Mouse (Mus musculus) naive thymus-derived CD4-positive, alpha-beta T cell, adult 2 months (primary cell): ENCODE measurements around the gene Bend6.

Experiments used
- DNase-seq: peaks from one replicate; pipeline ENCODE4 v3.0.0-alpha.2; 2011; ENCODE audit warnings: low read depth

Bend6 gene

DNA sequence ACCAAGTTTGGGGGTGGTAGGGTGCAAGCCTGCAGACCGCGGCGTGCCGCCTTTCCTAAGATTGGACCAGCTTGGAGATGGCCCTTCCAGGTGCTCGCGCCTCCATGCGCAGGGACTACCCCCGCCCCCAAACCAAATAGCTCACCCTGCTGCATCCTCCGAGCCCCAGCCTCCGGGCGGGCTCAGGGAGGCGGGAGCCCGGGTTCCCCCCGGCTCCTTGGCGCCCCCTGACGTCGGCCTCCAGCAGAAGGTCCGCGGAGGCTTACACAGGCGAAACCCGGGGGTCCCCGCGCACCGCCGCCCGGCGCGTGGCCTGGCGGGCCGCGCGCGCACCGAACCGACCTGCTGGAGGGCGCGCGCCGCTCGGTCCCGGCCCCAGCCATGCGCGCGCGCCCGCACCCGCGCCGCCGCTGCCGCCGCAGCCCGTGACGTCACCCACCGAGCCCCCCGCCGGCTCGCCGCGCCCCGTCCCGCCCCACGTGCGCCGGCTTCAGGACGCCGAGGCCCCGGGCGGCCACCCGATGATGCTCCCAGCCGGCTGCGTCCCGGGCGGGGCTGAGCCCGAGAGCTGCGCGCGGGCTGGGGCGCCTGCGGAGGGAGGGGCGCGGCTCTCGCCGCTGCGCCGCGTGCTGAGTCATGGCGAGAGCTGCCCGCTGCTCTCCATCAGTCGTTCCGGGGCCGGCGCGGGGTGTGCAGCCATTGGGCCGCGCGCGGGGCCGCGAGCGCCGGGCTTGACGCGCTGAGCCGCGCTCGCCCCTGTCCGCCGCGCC, at the start of gene Bend6:
Bend6 (minus strand) TSS at position 396 of the 770 bp plus-strand sequence.
- DNase-seq = no peak

DNA sequence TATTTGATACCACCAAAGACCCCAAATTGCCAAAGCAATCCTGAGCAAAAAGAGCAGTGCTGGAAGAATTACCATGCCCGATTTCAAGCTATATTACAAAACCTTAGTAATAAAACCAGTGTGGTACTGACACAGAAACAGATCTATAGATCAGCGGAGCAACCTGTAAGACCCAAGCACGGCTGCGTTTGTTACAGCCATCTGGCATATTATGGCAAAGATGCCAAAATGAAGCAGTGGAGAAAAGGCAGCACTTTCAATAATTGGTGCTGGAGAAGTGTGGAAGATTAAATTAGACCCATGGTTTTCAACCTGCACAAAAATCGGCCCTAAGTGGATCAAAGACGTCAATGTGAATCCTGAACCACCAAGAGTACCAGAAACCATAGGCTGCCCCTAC, 48.0 kb upstream of the Bend6 start:
- no peak for DNase-seq

DNA sequence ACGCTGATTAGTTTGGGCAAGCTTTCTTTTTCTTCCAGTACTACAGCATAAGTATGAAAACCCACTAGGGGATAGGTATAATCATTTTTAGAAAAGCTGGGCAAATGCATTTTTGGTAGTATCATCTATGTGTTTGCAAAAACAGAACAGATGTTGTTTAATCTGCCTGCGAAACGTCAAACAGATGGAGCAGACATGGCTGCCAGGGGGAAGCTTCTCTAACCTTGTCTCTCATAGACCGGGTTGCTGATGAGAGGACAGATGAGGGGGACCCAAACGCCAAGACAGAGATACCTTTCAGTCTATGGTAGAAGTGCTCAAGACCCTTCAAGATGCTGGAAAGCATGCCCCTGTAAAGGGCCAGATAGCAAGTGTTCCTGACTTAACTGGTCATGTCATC, 40.9 kb upstream of the Bend6 start:
- DNase-seq = no peak

DNA sequence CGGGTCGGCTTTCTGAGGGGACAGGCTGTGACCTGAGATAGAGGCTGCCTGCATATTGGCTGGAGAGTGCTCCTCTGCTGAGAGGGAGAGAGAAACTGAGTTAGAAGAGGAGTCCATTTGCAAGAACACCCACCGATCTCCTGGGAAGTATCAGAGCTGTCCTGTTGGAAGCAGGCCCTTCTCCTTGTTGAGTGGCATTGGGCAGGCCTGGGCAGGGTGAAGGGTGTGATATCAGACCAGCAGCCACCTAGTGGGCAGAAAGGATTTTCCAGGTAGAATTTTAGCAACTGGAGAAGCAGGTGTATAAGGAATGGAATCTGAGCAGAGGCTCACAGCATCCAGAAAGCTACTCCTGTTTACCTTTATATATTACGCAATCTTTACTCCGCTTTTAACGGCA, 40.2 kb upstream of the Bend6 start:
- no peak for DNase-seq

DNA sequence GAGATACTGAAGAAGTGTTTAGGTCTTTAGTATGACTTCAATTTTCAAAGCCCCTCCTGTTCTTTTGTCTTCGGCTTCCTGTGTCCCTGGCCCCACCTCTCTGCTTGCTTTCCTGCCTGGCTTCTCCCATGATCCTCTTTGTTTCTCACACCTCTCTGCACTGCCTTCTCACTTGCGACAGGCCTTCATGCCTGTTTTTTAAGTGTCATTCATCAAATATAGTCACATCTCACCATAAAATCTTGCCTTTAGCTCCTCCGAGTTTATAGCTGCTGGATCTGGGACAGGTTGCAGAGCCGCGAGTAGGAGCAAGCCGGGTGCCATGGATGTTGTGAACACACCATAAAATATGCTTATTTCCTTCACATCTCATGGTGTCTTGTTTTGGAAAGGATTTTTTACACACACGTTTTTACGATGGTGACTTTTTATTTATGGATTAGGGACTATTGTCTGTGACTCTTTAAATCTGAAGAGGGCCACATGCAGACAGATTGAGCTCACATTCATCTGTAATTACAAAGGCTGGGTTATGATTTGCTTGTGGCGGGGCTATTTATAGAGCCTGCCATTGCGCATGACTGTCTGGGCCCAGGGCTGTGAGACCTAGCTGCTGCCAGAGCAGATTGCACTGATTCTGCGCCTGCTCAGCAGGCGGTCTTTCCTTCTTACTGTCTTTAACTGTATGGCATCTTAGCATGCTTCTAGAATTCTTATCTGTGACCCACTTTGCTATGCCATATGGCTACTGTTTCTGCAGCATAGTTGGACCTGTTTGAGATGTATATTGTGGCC, 39.2 kb upstream of the Bend6 start:
- DNase-seq = no peak

DNA sequence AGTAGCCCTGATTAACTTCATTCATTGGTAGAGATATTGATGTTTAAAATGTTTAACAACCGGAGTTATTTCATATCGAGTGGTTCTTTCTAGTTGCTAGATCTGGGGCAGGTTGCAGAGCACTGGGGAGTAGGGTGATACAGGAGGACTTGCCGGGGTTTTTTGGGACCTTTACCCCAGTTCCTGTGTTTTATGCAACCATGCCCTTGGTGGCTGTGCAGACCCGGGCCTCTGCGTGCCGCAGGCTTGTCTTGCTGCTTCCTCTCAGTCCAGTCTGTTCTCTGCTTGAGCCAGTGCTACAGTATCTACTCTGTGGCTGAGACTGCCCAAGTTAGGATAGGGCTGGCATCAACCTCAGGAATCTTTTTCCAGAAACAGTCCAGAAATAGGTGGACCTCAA, 38.1 kb upstream of the Bend6 start:
- no peak for DNase-seq

DNA sequence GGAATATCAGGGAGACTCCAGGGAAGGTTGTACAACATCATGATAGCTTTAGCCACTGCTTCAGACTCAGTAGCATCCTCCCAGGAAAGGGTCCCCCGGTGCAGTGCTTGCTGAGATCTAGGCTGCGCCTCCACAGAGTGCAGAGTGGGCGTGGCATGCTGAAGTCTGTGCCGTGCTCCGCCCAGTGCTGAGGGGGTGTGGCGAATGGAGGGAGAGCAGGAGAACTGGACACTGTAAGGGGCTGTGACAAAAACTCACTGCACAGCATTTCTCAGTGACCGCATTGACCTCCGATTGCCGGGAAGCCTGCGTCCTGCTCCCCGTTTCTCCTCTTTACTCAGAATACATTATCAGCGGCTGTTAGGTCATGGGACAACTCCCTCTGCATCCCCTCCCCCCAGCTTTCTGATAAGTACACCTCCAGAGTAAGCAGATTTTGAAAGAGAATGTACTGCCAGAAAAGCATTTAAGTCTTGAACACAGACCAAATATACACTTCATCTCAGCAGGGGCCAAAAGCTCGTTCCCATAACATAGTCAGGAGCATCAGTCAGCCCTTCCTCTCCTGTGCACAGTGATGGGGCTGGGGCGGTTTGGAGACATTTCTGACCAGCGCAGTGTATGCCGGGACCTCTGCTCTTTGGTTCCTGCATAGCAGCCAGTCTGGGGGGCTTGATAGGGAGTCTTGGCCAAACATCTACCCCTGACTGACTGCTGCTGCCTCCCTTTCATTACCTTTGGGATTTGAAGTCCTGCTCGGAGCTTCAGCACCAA, 37.5 kb upstream of the Bend6 start:
- DNase-seq = no peak

DNA sequence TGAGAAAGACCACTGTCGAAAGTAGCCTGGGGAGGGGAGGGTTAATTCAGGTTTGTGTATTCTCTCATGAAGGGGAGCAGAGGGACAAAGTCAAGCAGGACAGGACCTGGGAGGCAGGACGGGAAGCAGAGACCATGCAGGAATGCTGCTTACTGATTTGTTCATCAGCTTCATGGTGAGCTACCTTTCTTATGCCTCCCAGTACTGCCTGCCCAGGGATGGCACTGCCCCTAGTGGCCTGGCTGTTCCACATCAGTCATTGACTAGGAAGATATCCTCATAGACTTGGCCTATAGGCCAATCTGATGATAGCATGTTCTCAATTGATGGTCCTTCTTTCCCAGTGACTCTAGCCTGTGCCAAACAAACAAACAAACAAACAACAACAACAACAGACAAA, 36.3 kb upstream of the Bend6 start:
- no peak for DNase-seq

DNA sequence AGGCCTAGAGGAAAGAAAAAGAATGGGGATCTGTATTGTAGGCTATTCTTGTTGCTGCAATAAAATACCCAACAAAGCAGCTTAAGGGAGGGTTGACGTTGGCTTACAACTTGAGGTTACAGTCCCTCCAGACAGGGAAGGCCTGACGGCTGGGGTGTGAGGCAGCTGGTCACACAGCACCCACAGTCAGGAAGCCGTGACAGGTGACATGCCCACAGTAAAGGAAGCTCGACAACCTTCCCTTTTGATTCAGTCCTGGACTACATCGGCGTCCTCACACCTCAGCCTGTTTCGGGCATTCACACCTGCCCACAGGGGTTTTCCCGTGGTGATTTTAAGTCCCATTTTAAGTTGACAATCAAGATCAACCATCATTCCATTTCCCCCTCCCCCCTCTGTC, 35.0 kb upstream of the Bend6 start:
- no peak for DNase-seq

DNA sequence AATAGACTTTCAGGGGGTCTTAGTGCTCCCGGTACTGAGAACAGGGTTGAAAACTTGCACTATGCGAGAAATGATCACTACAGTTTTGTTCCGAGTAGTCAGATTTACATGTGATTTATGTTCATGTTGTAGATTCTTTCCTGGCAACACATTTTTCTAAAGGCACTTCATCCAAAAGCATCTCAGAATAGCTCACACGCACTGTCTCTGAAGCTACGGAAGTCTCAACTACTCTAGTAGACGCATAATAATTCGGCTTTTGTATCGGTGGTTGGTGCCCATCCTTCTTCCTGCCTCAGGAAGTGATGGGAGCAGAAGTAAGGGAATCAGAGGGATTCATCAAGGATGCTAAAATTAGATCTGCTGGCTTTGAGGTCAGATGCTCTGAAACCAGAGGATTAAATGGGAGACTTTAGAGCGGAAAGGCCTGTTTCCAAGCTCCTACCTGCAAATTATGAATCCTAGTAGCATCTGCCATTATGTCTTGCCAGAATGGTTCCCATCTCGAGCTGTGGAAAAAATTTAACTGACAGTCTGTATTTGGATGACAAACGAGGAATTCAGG, 32.8 kb upstream of the Bend6 start:
- no peak for DNase-seq

DNA sequence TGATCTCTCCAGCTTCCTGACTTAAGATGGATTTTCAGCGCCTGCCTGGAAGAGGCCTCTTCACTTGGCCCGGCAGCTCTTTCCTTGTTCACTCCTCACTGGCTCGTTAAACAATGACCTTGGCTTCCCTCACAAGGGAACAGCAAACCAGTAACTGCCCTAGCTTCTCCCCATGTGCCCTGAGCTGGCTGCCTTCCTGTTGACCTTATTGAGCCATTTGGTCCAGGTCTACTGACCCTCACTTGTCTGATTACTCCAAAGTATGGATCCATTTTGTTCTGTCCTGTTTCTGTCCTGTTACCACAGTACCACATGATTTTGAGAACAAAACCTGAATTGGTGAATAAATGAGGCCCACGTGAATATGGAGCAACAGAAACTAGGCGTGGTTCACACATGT, 32.2 kb upstream of the Bend6 start:
- no peak for DNase-seq

DNA sequence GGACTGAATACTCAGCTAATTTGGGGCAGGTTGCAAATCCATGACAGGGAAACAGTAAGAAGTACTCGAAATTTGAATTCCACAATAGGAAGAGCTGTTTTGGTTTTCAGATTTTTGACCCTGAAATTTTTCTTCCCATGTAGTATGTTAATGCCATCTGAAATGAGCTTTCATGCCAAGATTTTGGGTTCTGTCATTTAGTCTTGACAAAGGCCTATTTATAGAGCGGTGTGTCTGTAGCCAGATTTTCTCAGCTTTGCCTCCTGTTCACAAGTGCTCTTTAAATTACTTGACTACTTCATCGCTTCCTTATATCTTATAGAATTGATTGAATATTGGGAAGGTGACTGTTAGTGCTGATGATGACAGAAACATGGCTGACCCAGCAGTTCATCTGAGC, 28.3 kb upstream of the Bend6 start:
- DNase-seq = no peak

DNA sequence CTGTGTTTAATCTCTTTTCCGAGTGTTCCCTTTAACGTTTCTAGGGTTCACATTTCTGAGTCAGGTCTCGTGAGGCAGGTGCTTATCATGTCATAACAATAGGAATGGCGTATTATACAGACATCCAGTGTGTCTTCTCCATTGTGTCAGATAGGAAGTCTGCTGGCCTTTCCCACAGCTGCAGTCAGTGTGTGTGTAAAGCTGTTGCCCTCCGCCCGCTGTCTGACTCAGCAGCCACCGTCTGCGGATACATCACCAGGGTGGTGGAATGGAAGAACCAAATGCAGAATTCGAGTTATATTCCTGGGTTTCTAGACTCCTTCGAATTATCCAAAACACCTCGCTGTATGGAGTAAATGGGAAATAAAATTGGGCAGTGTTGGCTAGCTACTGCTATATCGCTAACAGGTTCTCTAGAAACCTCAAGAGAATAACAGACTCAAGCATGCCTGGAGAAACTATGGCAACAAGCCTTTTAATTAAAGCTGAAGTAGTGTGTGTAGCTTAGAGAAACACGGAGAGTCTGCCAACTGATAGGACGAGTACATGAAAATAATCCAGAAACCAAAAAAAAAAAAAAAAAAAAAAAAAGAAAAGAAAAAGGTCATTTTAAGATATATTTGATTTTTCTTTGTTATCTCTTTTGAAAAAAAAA, 25.4 kb upstream of the Bend6 start:
- no peak for DNase-seq

DNA sequence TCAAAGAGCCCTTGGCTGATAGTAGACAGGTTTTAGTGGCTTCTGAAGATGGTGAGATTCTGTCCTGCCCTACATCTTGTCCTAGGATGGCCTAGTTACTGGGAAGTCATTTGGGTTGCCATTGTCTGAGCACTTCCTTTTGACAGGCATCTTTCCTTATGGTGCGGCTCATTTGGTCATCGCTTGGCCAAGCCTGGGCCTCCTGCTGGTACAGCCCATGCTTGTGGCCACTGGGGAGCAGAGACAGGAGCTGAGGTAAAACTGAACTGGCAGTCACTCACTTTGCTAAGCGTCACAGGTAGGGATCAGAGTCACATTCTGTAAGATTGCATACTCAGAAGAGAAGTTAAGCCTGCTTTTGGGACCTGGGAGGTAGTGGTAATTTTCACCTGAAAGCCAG, 24.6 kb upstream of the Bend6 start:
- no peak for DNase-seq

DNA sequence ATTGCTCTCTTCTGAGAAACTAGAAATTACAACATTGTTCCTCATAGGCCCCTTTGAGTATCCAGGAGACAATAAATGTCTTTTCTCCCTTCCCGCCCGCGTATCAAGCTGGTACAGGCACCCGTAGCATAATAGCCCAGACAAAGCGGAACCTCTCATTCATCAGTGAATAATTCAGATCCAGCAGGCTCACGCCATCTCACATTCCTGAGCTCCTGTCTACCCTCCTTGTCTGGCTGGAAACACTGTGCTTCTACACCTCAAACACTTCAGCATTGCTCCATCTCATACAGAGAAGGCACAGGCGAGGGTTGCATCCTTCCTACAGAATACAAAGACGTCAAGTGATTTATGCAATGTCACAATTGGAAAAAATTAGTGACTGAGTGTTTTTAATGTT, 24.2 kb upstream of the Bend6 start:
- DNase-seq = no peak

DNA sequence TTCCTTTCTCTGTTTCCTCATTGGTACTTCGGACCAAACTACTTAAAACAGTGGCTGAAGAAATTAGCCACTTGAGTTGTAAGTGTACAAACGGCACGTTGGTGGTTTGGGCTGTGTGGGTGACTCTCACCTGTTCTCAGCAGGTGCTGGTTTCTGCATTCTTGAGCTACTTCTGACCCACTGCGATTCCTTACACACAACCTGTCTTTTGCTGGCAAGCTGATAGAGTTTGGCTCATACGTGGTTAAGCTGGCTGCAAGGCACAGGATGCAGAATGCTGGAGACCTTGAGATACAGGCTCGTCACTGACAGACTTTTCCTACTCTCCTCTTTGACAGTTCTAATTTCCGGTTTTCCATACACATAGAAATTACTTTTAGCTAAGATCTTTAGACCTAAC, 19.9 kb upstream of the Bend6 start:
- DNase-seq = no peak

DNA sequence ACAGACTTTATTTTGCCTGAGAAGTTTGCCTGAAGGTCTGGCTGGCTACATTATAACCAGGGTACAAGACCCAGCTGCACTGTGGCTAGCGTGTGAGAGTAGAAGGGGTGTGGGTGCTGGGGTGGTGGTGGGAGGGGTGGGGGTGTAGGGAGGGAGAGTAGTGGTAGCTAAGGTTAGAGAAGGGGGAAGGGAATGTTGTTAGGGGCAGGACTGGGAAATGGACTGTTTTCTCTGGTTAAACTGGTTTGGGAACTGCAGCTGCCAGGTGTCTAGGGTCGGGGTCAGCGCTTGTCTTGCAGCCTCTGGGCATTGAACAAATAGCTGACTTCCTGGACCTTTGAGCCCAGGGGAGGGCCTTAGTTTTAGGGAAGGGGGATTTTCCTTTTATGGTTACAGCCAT, 17.7 kb upstream of the Bend6 start:
- no peak for DNase-seq

DNA sequence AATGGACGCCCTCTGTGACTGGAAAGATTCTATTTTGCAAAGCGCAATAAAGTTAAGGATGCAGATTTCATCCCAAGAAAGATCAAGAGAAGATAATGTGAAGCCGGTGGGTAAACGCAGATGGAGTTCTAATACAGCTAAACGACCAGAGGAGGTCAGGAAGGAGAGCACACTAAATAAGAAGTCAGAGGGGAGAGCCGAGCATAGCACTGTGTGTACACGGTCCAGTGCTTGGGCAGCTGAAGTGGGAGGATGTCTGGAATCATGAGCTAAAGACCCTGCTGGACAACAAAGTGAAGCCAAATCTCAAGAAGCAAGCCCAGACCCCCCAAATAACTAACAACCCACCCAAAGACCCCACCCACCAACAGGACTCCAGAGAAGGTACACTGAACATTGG, 15.4 kb upstream of the Bend6 start:
- DNase-seq = no peak

DNA sequence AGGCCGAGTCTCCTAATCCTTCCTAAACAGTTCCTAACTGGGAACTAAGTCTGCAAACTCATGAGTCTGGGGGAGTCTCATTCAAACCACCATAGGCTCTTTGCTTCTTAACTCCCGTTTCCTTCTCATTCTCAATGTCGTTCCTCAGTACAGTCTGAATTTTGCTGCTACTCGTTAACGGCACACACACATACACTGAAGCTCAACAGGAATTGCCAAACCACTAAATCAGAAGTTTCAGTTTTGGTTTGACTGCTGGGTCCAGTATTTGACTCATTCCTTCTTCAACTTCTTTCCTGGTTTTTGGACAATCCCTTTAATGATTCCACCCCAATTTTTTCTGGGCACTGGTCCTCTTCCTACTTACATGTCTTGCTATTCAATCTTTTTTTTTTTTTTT, 8.9 kb upstream of the Bend6 start:
- DNase-seq = no peak

DNA sequence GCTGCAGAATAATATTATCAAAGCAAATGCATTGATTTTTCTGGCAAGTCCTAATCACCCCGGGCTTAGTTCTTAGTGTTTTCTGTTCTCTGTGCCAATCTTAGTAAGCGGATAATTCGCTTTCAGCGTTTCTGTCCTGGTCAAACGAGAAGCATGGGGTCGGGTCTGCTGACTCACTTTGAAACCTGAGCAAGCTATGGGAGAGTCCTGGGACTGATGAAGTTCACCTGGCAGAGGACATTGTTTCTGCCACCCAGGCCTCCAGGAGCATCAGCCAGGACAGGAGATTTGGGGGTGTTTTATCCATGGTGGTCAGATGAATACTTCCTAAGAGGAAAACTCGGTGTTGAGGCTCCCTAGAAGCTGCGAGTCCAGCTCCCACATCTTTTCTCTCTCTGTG, 4.0 kb upstream of the Bend6 start:
- no peak for DNase-seq

DNA sequence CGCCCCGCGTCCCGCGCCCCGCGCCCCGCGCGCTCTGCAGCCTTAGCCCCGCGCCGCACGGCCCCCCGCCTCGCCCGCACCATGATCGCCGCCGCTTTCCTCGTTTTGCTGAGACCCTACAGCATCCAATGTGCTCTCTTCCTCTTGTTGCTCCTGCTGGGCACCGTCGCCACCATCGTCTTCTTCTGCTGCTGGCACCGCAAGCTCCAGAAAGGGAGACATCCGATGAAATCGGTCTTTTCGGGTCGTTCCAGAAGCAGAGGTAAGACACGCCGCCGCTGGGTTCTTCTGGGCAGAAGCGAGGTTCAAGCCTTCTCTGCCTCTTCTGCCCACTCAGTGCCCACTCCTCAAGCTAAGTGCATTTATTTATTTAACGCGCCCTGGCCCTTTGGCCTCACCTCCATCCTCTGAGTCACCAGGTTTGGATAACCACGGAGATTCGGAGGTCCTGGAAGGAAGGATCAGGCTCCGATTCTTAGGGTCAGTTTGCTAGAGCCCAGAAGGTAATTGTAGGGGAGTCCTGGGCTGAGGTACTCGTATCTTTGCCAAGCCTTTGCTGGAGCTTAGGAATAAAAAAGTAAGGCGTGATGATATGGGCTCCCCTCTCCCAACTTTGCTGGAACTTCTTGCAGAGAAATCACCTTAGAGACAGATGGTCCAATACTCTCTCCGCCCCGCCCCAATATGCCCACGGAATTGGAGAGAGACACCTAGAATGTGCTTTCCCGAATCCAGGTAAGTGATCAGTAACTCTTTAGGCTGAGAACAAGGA, 761 bp upstream of the Bend6 start, which contains the start of gene Dst:
Dst (plus strand) TSS at position 35 of the 772 bp plus-strand sequence.
- no peak for DNase-seq
